Mouse (Mus musculus) embryonic facial prominence, embryonic 15.5 days (tissue): Measurements from ENCODE around the gene Prkd3. TPM values are rescaled to one million over a fixed set of nuclear protein-coding genes. Genes with fewer than 3 reads are reported as not detected.
A peak's percentile ranks its signal among the peaks of the same experiment; 100 is the strongest.

Experiments used
- ATAC-seq: fragments of 200-750 bp; cut with Nextera tagmentation; 2 replicates; pipeline ENCODE4 v1.8.0; 2017; ENCODE audit warnings: low read depth, moderate TSS enrichment; ENCODE audit not compliant: insufficient number of reproducible peaks, low FRiP score, low TSS enrichment
- H3K27ac ChIP-seq: fragments of 300-500 bp; sonication (generic); replicated peaks from 2 replicates; pipeline ENCODE4 v1.5.1; 2015; ENCODE audit warnings: mild to moderate bottlenecking, inconsistent platforms
- H3K27me3 ChIP-seq: fragments of 300-500 bp; sonication (generic); 2 replicates; pipeline ENCODE4 v1.6.1; 2015; ENCODE audit warnings: inconsistent platforms
- H3K36me3 ChIP-seq: fragments of 300-500 bp; sonication (generic); 2 replicates; pipeline ENCODE4 v1.6.1; 2015; ENCODE audit warnings: mild to moderate bottlenecking, inconsistent platforms
- H3K4me1 ChIP-seq: fragments of 300-500 bp; sonication (generic); 2 replicates; pipeline ENCODE4 v1.6.1; 2015; ENCODE audit warnings: inconsistent platforms
- H3K4me2 ChIP-seq: fragments of 300-500 bp; sonication (generic); replicated peaks from 2 replicates; pipeline ENCODE4 v1.6.1; 2015; ENCODE audit warnings: mild to moderate bottlenecking, inconsistent platforms
- H3K4me3 ChIP-seq: fragments of 300-500 bp; sonication (generic); replicated peaks from 2 replicates; pipeline ENCODE4 v1.5.1; 2015; ENCODE audit warnings: mild to moderate bottlenecking, inconsistent platforms
- H3K9ac ChIP-seq: fragments of 300-500 bp; sonication (generic); 2 replicates; pipeline ENCODE4 v1.6.1; 2015; ENCODE audit warnings: inconsistent platforms
- H3K9me3 ChIP-seq: fragments of 300-500 bp; sonication (generic); replicated peaks from 2 replicates; pipeline ENCODE4 v1.6.1; 2016; ENCODE audit warnings: inconsistent platforms
- WGBS: fragments of 180-500 bp; shearing (Covaris S2); methylation state at CpG from one replicate; pipeline ENCODE4 v1.1.7; 2015; 5-methylcytosine and 5-hydroxymethylcytosine counted together
- polyA plus RNA-seq: library from polyadenylated mRNA; unstranded; fragments of >200 nt; fragmentation: Nextera tagmentation; extraction: Ambion mirVana; gene quantifications from 2 replicates; pipeline ENCODE4 v1.2.1, GENCODE M21; 2015

Gene Prkd3
- polyA plus RNA-seq, 1 experiment from 2014 or later: 34.4 TPM

- Histone ChIP-seq H3K4me1 (no peaks in the 10 kb centered on the region), H3K4me3 (no peak overlapping the region), H3K27ac (no peak overlapping the region), H3K27me3 (no peaks in the 10 kb centered on the region), H3K4me2 (no peak overlapping the region), H3K36me3 (peaks cover 47% of the 10 kb centered on the region), H3K9me3 (no peaks in the 10 kb centered on the region), H3K9ac (no peak overlapping the region)
- 90% methylated on average over 3 of the region's 3 CpGs for WGBS
- no peak for ATAC-seq
Observed at GRCm38 (mm10) chr17:78968500-78968899, 52.1 kb downstream of the Prkd3 start.

- no peaks in the 10 kb centered on the region for H3K27me3 ChIP-seq
- H3K36me3 ChIP-seq: peaks cover 48% of the 10 kb centered on the region
- ATAC-seq: no peak
- H3K27ac ChIP-seq: no peak overlapping the region
- no peak overlapping the region for H3K4me2 ChIP-seq
- no peak overlapping the region for H3K4me3 ChIP-seq
- H3K4me1 ChIP-seq: no peaks in the 10 kb centered on the region
- no peaks in the 10 kb centered on the region for H3K9me3 ChIP-seq
- 87% methylated on average over 11 of the region's 11 CpGs for WGBS
- no peak overlapping the region for H3K9ac ChIP-seq
Observed at GRCm38 (mm10) chr17:78966092-78966883, 54.3 kb downstream of the Prkd3 start.

GRCm38 (mm10) chr17:78964387-78964786 lies 56.2 kb downstream of the Prkd3 start:
- 84% methylated on average over 1 of the region's 1 CpGs for WGBS
- H3K4me1 ChIP-seq: no peaks in the 10 kb centered on the region
- no peaks in the 10 kb centered on the region for H3K27me3 ChIP-seq
- no peak for ATAC-seq
- no peak overlapping the region for H3K4me2 ChIP-seq
- no peak overlapping the region for H3K9ac ChIP-seq
- peaks cover 56% of the 10 kb centered on the region for H3K36me3 ChIP-seq
- no peak overlapping the region for H3K4me3 ChIP-seq
- H3K9me3 ChIP-seq: no peaks in the 10 kb centered on the region
- H3K27ac ChIP-seq: no peak overlapping the region

- 78% methylated on average over 6 of the region's 6 CpGs for WGBS
- Histone ChIP-seq H3K27me3 (no peaks in the 10 kb centered on the region), H3K36me3 (peaks cover 70% of the 10 kb centered on the region), H3K4me3 (no peak overlapping the region), H3K4me1 (no peaks in the 10 kb centered on the region), H3K4me2 (no peak overlapping the region), H3K27ac (no peak overlapping the region), H3K9ac (no peak overlapping the region), H3K9me3 (no peaks in the 10 kb centered on the region)
- no peak for ATAC-seq
Observed at GRCm38 (mm10) chr17:78959473-78959872, 61.1 kb downstream of the Prkd3 start.

GRCm38 (mm10) chr17:78953240-78953639 lies 67.4 kb downstream of the Prkd3 start:
- H3K9ac ChIP-seq: no peak overlapping the region
- H3K27me3 ChIP-seq: no peaks in the 10 kb centered on the region
- no peak for ATAC-seq
- H3K9me3 ChIP-seq: no peaks in the 10 kb centered on the region
- H3K36me3 ChIP-seq: peaks cover 77% of the 10 kb centered on the region
- H3K27ac ChIP-seq: no peak overlapping the region
- no peaks in the 10 kb centered on the region for H3K4me1 ChIP-seq
- no peak overlapping the region for H3K4me2 ChIP-seq
- 76% methylated on average over 8 of the region's 8 CpGs for WGBS
- H3K4me3 ChIP-seq: no peak overlapping the region

- Histone ChIP-seq H3K4me1 (no peaks in the 10 kb centered on the region), H3K9me3 (no peaks in the 10 kb centered on the region), H3K9ac (no peak overlapping the region), H3K36me3 (peaks cover 80% of the 10 kb centered on the region), H3K4me3 (no peak overlapping the region), H3K27ac (no peak overlapping the region), H3K27me3 (no peaks in the 10 kb centered on the region), H3K4me2 (no peak overlapping the region)
- WGBS: 76% methylated on average over 5 of the region's 5 CpGs
- no peak for ATAC-seq
Observed at GRCm38 (mm10) chr17:78952070-78952469, 68.5 kb downstream of the Prkd3 start.

GRCm38 (mm10) chr17:78951225-78951624 lies 69.4 kb downstream of the Prkd3 start:
- no peaks in the 10 kb centered on the region for H3K27me3 ChIP-seq
- H3K4me3 ChIP-seq: no peak overlapping the region
- no peak overlapping the region for H3K9ac ChIP-seq
- H3K4me1 ChIP-seq: no peaks in the 10 kb centered on the region
- H3K27ac ChIP-seq: no peak overlapping the region
- peaks cover 81% of the 10 kb centered on the region for H3K36me3 ChIP-seq
- no peaks in the 10 kb centered on the region for H3K9me3 ChIP-seq
- 94% methylated on average over 5 of the region's 5 CpGs for WGBS
- no peak overlapping the region for H3K4me2 ChIP-seq
- ATAC-seq: no peak

- H3K4me1 ChIP-seq: peaks cover 3% of the 10 kb centered on the region
- no peaks in the 10 kb centered on the region for H3K27me3 ChIP-seq
- H3K4me3 ChIP-seq: no peak overlapping the region
- WGBS: 42% methylated on average over 11 of the region's 11 CpGs
- no peak overlapping the region for H3K27ac ChIP-seq
- no peak overlapping the region for H3K9ac ChIP-seq
- H3K36me3 ChIP-seq: peaks cover 42% of the 10 kb centered on the region
- H3K4me2 ChIP-seq: no peak overlapping the region
- no peak for ATAC-seq
- no peaks in the 10 kb centered on the region for H3K9me3 ChIP-seq
Observed at GRCm38 (mm10) chr17:78942579-78942978, 78.0 kb downstream of the Prkd3 start.

GRCm38 (mm10) chr17:78938927-78939326 lies 81.7 kb downstream of the Prkd3 start:
- WGBS: 88% methylated on average over 4 of the region's 4 CpGs
- ATAC-seq: no peak
- no peak overlapping the region for H3K4me2 ChIP-seq
- H3K4me1 ChIP-seq: peaks cover 12% of the 10 kb centered on the region
- peaks cover 33% of the 10 kb centered on the region for H3K36me3 ChIP-seq
- no peak overlapping the region for H3K27ac ChIP-seq
- no peaks in the 10 kb centered on the region for H3K27me3 ChIP-seq
- H3K9me3 ChIP-seq: no peaks in the 10 kb centered on the region
- H3K9ac ChIP-seq: no peak overlapping the region
- H3K4me3 ChIP-seq: no peak overlapping the region

- ATAC-seq: no peak
- Histone ChIP-seq H3K4me2 (peak overlapping the region; percentile 79), H3K36me3 (peaks cover 36% of the 10 kb centered on the region), H3K4me1 (peaks cover 12% of the 10 kb centered on the region), H3K4me3 (peak overlapping the region; percentile 67), H3K9ac (peak overlapping the region; percentile 56), H3K27me3 (no peaks in the 10 kb centered on the region), H3K9me3 (no peaks in the 10 kb centered on the region), H3K27ac (peak overlapping the region; percentile 35)
- WGBS: 8% methylated on average over 26 of the region's 26 CpGs
Observed at GRCm38 (mm10) chr17:78937229-78937853, 83.3 kb downstream of the Prkd3 start.

- Histone ChIP-seq H3K27ac (peak within 1 kb of the TSS; percentile 49), H3K4me3 (peak within 1 kb of the TSS; percentile 67), H3K9me3 (no peaks in the 10 kb centered on the region), H3K36me3 (peaks cover 37% of the 10 kb centered on the region), H3K4me1 (peaks cover 12% of the 10 kb centered on the region), H3K4me2 (peak within 1 kb of the TSS; percentile 79), H3K27me3 (no peaks in the 10 kb centered on the region), H3K9ac (peak within 1 kb of the TSS; percentile 56)
- under 1% methylated on average over 45 of the region's 45 CpGs for WGBS
- ATAC-seq: peak; percentile 98
Observed at GRCm38 (mm10) chr17:78936466-78937228, 84.0 kb downstream of the Prkd3 start, which contains the start of the genes Cebpz and Ndufaf7. Cebpz (minus strand) TSS chr17:78937066. Ndufaf7 (plus strand) TSS chr17:78937136.
